Mouse (Mus musculus) bone marrow macrophage, adult 2 months (primary cell): ENCODE measurements around the gene Tmem265.

Source experiments
- CTCF ChIP-seq: IDR thresholded peaks from 2 replicates; pipeline ENCODE4 v1.5.1; 2012; ENCODE audit warnings: low read depth, mild to moderate bottlenecking, low read length, moderate library complexity
- POLR2A ChIP-seq: IDR thresholded peaks from 2 replicates; pipeline ENCODE4 v1.6.1; 2012; ENCODE audit warnings: mild to moderate bottlenecking, low read depth, low read length, borderline replicate concordance

DNA sequence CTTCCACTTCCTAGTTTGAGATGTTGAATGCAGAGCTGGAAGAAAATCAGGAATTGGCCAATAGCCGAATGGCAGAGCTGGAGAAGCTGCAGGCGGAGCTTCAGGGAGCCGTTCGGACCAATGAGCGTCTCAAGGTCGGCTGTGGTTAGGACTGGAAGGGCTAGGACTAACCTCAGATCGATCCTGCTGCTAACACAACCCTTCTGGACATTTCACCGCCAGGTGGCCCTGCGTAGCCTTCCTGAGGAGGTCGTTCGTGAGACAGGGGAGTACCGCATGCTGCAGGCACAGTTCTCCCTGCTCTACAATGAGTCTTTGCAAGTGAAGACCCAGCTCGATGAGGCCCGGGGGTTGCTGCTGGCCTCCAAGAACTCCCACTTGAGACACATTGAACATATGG is 31.4 kb downstream of the Tmem265 start:
- TF ChIP-seq CTCF (no peak), POLR2A (no peak)
